Mouse (Mus musculus): ENCODE measurements around the gene Disp1.

Disp1 gene

DNA sequence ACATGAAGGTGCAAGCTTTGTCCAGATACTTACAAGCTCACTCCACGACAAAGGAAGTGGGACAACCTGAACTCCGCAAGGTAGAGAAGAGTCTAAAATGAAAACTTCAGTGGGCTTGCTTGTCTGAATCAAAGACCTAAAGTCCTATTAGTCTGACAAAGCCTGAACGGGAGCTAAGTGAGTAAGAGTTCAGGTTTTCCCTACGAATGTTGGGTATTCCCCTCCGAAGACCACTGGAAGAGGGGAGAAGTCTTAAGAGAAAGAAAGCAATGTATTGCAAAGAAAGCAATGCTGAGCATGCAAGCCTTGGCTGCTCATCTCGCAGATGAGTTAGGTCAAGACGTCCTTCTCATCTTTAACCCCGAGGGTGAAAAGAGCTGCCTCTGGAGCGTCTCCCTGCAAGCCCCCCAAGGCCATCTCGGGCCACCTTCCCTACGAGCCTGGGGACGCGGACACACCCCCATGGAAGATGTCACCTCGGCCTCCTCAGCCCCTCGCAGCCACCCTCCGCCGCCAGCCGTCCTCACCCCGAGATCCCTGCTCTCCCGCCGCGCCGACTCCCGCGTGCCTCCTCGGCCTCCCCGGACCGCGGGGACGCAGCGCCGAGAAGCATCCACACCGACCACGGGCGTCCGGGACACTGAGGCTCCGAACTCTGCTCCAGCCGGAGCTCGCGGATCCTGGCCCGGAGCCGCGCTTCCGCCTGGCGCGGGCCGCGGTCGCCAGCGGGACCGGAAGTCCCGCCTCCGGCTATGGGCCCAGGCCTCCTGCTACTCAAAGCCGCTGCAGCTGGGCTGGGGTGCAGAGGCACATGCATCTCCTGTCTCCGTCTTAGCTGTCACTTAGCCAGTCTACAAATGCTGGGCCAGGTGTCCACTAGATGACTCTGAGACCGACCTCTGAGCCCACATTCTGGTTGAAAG, at the start of gene Disp1:
Gene Disp1, minus strand, starts transcription at position 727 of the 923 bp plus-strand sequence.
- peak; percentile 65 for DNase-seq

GRCm38 (mm10) chr1:183267666-183268065, 46.3 kb upstream of the Disp1 start:
- no peak for DNase-seq

DNA sequence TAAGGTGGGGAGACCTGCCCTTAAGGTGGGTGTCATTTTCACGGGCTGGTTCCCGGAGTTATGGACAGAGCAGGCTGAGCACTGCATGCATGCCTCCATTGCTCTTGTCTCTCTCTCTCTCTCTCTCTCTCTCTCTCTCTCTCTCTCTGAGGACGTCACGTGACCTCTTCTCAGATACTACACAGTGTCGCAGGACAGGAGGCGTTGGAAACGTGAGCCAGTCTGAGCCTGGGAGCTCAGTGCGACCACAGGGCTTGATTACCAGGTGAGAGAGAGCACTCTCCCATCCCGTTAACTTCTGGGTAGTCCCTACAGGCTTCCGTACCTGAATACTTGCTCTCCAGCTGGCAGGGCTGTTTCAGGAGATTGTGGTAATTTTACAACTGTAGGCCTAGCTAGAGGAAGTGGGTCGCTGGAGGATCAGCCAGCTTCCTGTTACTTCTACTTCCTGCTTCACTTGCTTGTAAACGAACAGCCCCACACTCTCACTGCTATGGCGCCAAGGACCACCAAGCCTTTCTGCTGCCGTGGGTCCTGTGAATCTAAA, 44.7 kb upstream of the Disp1 start:
- DNase-seq: no peak

DNA sequence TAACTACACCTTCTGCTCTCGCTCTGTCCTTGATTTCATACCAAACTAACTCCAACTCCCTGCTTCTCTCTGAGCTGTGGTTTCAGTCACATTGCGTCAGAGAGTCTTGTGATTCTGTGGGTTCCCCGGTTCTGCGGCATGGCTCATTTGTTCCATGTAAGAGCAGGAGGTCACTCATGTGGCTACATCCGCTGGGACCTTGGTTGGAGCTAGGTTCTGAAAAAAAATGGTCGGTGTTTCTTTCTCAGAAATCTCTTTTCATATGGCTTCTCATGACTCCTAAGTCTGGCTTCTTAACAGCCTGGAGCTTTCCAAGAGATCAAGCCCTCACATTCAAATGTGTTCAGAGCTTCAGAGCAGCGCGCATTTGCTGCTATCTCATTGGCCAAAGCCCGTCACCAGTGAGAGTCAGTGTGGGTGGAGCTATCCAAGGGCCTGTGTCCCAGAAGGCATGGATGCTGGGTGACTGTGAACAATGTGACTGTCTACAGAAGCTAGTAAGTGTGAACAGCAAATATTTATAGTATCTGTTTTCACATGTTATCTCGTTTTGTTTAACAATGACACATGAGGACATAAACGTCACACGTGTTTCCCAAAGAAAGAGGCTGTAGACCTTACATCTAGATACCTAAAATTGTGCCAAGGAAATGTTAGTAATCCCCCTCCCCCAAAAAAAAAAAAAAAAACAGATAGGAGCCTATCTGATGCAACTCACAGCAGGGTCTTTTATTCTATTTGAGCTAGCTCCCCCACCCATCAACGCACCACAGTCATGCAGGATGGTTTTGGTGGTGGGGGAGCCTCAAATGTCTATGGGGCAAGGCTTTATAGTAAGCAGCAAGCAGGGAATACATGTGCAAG, 43.1 kb upstream of the Disp1 start:
- DNase-seq: no peak

- no peak for DNase-seq
These were observed 31.3 kb upstream of the Disp1 start for GRCm38 (mm10) chr1:183252574-183252973.

GRCm38 (mm10) chr1:183251818-183252217, 30.5 kb upstream of the Disp1 start:
- DNase-seq: no peak

DNA sequence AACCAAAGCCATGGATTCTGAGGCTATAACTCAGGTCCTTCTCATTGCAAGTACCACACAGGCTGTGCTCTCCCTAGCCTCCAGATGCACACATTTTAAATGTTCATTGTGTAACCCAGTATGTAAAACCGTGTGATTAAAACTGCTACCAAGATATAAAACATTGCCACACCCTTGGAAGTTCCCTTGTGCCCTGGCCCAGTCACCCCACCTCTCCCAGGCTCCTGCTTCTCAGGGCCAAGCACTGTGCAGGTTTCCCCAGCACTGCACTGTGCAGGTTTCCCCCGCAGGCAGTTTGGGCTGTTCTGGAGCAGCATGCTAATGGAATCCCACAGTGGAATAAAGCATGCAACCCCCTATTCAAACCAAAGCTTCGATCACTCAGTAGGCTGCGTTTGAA, 29.3 kb upstream of the Disp1 start:
- DNase-seq: no peak

- no peak for DNase-seq
These were observed 26.8 kb upstream of the Disp1 start for GRCm38 (mm10) chr1:183248144-183248543.

DNA sequence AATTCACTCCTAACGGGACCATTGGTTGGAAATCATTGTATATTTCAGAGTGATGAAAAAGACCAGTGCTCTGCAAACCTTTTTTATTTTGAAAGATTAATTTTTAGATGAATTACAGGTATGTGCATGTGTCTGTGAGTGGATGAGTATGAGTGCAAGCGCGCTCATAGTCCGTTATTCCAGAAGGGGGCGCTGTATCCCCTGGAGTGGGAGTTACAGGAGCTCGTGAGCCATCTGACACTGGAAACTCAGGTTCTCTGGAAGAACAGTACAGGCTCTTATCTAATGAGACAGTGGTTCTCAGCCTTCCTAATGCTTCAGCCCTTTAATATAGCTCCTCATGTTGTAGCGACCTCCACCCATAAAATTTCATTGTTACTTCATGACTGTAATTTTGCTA, 22.0 kb upstream of the Disp1 start:
- DNase-seq: no peak

DNA sequence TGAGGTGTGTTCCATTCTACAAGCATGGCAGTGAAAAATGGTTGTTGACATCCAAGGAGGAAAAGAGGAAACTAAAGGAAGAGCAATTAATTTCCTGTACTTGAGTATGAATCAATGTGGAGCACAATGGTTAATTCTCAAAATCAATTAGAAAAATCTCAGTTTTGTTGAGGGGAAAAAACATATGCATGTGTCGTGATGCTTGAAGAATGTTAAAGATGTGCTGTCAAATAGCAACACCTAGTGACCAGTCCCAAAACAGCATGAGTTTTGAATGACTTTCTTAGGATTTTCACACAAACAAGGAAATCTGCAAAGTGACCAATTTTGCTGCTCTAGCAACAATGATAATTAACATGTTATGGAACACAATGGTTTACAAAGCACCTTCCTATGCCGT, 16.6 kb upstream of the Disp1 start:
- DNase-seq: no peak

DNA sequence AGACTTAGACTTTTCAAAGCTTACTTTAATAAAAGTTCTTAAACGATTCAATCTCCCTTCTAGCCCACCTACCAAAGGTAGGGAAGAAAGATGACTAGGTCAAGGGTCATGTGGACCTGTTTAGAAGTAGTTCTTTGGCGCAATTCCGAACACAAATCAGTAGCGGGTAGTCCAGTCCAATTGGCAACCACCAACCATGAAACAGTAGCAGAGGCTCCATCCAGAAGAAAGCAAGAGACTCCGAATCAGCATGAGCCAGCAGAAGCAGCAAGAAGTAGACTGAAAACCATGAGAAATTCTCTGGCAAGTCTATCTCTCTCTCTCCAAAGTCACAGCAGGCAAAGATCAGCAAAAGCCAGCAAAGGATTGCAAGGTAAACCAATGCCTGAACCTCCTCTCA, 15.1 kb upstream of the Disp1 start:
- DNase-seq: no peak

DNA sequence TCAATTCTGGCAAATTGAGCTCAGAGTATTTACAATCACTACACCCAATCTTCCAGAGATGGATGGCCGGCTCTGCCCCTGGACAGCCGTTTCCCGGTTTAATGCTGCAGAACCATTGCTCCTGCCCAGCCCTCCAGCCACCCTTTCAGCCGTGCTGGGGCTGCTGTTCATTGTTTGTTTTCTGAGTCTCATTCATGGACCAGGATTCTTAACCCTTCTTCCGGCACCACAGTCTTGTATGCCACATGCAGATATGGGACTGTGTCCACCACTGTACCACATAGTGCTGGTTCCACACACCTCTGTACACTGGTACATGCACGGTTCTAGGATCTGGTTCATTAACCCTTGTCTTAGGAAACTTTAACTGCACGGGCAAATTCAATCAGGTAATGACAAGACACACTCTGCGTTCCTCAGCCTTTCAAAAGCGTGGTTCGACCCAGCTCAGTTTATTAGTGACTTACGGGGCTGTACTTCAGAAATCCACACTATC, 12.4 kb upstream of the Disp1 start:
- no peak for DNase-seq

GRCm38 (mm10) chr1:183232985-183233678, 11.8 kb upstream of the Disp1 start:
- DNase-seq: no peak

GRCm38 (mm10) chr1:183227469-183227868, 6.1 kb upstream of the Disp1 start:
- DNase-seq: no peak

DNA sequence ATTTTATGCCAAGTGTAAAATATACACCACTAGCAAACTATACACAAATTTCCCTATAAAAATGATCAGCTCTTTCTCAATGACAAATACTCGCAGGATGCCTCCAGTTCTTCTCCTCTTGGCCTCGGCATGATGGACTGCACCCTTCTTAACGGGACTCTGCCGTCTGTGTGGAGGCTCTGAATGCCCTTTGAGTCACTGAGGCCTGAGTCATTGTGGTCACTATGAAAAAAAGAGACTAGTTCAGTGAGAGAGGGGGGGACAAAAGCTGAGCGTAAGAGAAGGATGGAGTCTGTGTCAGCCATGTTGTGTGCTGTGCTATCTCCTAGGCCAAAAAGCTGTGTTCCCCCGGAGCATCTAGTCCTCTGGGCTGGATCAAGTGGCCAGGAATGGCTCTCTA, 2.3 kb downstream of the Disp1 start:
- no peak for DNase-seq

DNA sequence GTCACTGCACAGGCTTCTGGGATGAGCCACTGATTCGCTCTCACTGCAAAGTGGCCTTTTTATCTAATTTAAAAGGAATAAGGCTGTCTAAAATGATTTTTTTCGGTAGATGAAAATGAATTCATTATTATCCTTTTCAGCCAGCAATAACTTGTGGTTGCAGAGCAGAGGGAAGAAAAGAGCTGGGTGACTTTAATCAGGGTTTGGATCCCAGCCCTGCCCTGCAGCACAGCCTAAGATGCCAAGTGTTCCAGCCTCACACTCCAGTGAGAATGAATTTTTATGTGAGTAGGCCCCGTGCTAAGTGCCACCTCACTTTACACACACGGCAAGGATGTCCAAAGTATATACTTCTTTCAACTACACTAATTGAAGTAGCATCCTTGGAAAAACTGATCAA, 4.6 kb downstream of the Disp1 start:
- no peak for DNase-seq

- no peak for DNase-seq
These were observed 5.6 kb downstream of the Disp1 start for GRCm38 (mm10) chr1:183215706-183216105.

- no peak for DNase-seq
These were observed 7.5 kb downstream of the Disp1 start for GRCm38 (mm10) chr1:183213850-183214249.

GRCm38 (mm10) chr1:183212757-183213211, 8.5 kb downstream of the Disp1 start:
- peak; percentile 37 for DNase-seq

DNA sequence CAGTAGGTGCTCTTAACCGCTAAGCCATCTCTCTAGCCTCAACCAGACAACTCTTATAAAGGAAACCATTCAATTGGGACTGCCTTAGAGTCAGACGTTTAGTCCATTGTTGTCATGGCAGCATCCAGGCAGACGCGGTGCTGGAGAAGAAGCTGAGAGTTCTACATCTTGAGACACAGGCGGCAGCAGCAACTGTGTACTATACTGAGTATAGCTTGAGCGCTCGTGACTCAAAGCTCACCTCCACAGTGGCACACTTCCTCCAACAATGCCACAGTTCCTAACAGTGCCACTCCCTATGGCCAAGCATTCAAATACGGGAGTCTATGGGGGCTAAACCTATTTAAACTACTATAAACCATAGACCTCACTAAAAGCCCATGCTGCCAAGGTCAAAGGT, 11.2 kb downstream of the Disp1 start:
- DNase-seq: peak; percentile 19

DNA sequence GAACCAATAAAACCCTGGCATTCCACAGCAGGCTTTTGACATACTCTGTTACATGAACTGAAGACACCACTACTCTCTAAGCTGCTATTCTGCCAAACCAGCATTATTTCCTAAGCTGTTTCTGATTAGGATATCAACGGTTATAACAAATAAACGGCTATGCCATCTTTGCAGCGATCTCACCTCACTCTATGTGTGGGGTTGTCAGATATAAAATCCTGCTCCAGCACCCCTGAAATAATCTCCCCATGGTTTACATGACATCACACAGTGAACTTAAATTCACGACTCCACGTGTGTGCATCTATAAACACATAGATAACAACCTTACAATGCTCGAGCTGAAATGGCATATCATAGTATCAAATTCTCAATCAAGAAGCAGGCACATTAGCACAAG, 13.7 kb downstream of the Disp1 start:
- DNase-seq: no peak

GRCm38 (mm10) chr1:183207141-183207540, 14.2 kb downstream of the Disp1 start:
- DNase-seq: no peak

GRCm38 (mm10) chr1:183200926-183201325, 20.4 kb downstream of the Disp1 start:
- DNase-seq: no peak

Data from right cerebral cortex, postnatal 14 days (tissue).